Mouse (Mus musculus): Measurements from ENCODE around the gene Igsf3. TPM values are rescaled to one million over a fixed set of nuclear protein-coding genes. Genes with fewer than 3 reads are reported as not detected.

The Igsf3 gene
- total RNA-seq, 2 experiments from 2014 or later = 6.6 to 10.6 TPM

Other genes starting within 250 kb of the Igsf3 start
- under 1 TPM in 1 of 2 experiments, not detected in 1; 0.18 TPM for gene Cd2, start 89.1 kb upstream of the Igsf3 start, total RNA-seq (2021)
- gene Atp1a1, start 227.6 kb downstream of the Igsf3 start, total RNA-seq (2021) = 10 to 100 TPM; 54.3 to 64.5 TPM